Mouse (Mus musculus): ENCODE measurements at regions not wholly inside any gene's neighbourhood (a gene's known extent, or its start where the extent isn't known, plus 50 kb on each side); places are given as distances from the start of the nearest gene placed in this dataset.
A peak's percentile ranks its signal among the peaks of the same experiment; 100 is the strongest.

- 88% methylated on average over 8 of the region's 8 CpGs for WGBS
- Histone ChIP-seq H3K27me3 (replicated peaks; ENCODE audit: control insufficient read depth, insufficient read depth, low read length) (no peaks in the 10 kb centered on the region), H3K9ac (ENCODE audit: low read depth, low read length) (no peak overlapping the region), H3K9me3 (ENCODE audit: control insufficient read depth) (no peaks in the 10 kb centered on the region), H3K4me2 (replicated peaks; ENCODE audit: low read depth) (no peak overlapping the region), H3K4me3 (ENCODE audit: low read depth, low read length) (no peak overlapping the region), H3K27ac (ENCODE audit: low read depth, low read length) (no peak overlapping the region), H3K36me3 (ENCODE audit: control insufficient read depth, insufficient read depth) (no peaks in the 10 kb centered on the region), H3K4me1 (replicated peaks; ENCODE audit: control insufficient read depth, insufficient read depth, low read length) (no peaks in the 10 kb centered on the region)
- no peak for ATAC-seq
- no peak for TF ChIP-seq CTCF (IDR thresholded peaks at IDR 0.05; ENCODE audit: low read depth)
Measured at GRCm38 (mm10) chr9:85452196-85452857, 125.2 kb upstream of the Tent5a start.

GRCm38 (mm10) chr9:85451349-85451748 is 124.2 kb upstream of the Tent5a start:
- no peaks in the 10 kb centered on the region for H3K27me3 ChIP-seq (replicated peaks; ENCODE audit: control insufficient read depth, insufficient read depth, low read length)
- no peaks in the 10 kb centered on the region for H3K9me3 ChIP-seq (ENCODE audit: control insufficient read depth)
- no peak for ATAC-seq
- no peaks in the 10 kb centered on the region for H3K36me3 ChIP-seq (ENCODE audit: control insufficient read depth, insufficient read depth)
- 91% methylated on average over 5 of the region's 5 CpGs for WGBS
- TF ChIP-seq CTCF (IDR thresholded peaks at IDR 0.05; ENCODE audit: low read depth): no peak
- no peaks in the 10 kb centered on the region for H3K4me1 ChIP-seq (replicated peaks; ENCODE audit: control insufficient read depth, insufficient read depth, low read length)
- no peak overlapping the region for H3K27ac ChIP-seq (ENCODE audit: low read depth, low read length)
- no peak overlapping the region for H3K4me3 ChIP-seq (ENCODE audit: low read depth, low read length)
- H3K9ac ChIP-seq (ENCODE audit: low read depth, low read length): no peak overlapping the region
- H3K4me2 ChIP-seq (replicated peaks; ENCODE audit: low read depth): no peak overlapping the region

GRCm38 (mm10) chr9:85450877-85451276 is 123.7 kb upstream of the Tent5a start:
- Histone ChIP-seq H3K4me2 (replicated peaks; ENCODE audit: low read depth) (no peak overlapping the region), H3K36me3 (ENCODE audit: control insufficient read depth, insufficient read depth) (no peaks in the 10 kb centered on the region), H3K9ac (ENCODE audit: low read depth, low read length) (no peak overlapping the region), H3K9me3 (ENCODE audit: control insufficient read depth) (no peaks in the 10 kb centered on the region), H3K27ac (ENCODE audit: low read depth, low read length) (no peak overlapping the region), H3K4me1 (replicated peaks; ENCODE audit: control insufficient read depth, insufficient read depth, low read length) (no peaks in the 10 kb centered on the region), H3K27me3 (replicated peaks; ENCODE audit: control insufficient read depth, insufficient read depth, low read length) (no peaks in the 10 kb centered on the region), H3K4me3 (ENCODE audit: low read depth, low read length) (no peak overlapping the region)
- ATAC-seq: no peak
- TF ChIP-seq CTCF (IDR thresholded peaks at IDR 0.05; ENCODE audit: low read depth): no peak

- no peak for ATAC-seq
- H3K9me3 ChIP-seq (ENCODE audit: control insufficient read depth): no peaks in the 10 kb centered on the region
- H3K36me3 ChIP-seq (ENCODE audit: control insufficient read depth, insufficient read depth): no peaks in the 10 kb centered on the region
- no peak overlapping the region for H3K4me2 ChIP-seq (replicated peaks; ENCODE audit: low read depth)
- H3K27me3 ChIP-seq (replicated peaks; ENCODE audit: control insufficient read depth, insufficient read depth, low read length): no peaks in the 10 kb centered on the region
- H3K4me1 ChIP-seq (replicated peaks; ENCODE audit: control insufficient read depth, insufficient read depth, low read length): no peaks in the 10 kb centered on the region
- 80% methylated on average over 2 of the region's 2 CpGs for WGBS
- H3K4me3 ChIP-seq (ENCODE audit: low read depth, low read length): no peak overlapping the region
- TF ChIP-seq CTCF (IDR thresholded peaks at IDR 0.05; ENCODE audit: low read depth): no peak
- H3K27ac ChIP-seq (ENCODE audit: low read depth, low read length): no peak overlapping the region
- no peak overlapping the region for H3K9ac ChIP-seq (ENCODE audit: low read depth, low read length)
Measured at GRCm38 (mm10) chr9:85449493-85449892, 122.3 kb upstream of the Tent5a start.

GRCm38 (mm10) chr9:85442761-85443505 is 115.8 kb upstream of the Tent5a start:
- no peak overlapping the region for H3K9ac ChIP-seq (ENCODE audit: low read depth, low read length)
- no peak overlapping the region for H3K27ac ChIP-seq (ENCODE audit: low read depth, low read length)
- WGBS: 53% methylated on average over 4 of the region's 4 CpGs
- peaks cover 5% of the 10 kb centered on the region; the same call in 1 of the 2 replicates for H3K4me1 ChIP-seq (replicated peaks; ENCODE audit: control insufficient read depth, insufficient read depth, low read length)
- no peak overlapping the region for H3K4me2 ChIP-seq (replicated peaks; ENCODE audit: low read depth)
- no peaks in the 10 kb centered on the region for H3K9me3 ChIP-seq (ENCODE audit: control insufficient read depth)
- no peaks in the 10 kb centered on the region for H3K27me3 ChIP-seq (replicated peaks; ENCODE audit: control insufficient read depth, insufficient read depth, low read length)
- no peak for ATAC-seq
- H3K36me3 ChIP-seq (ENCODE audit: control insufficient read depth, insufficient read depth): no peaks in the 10 kb centered on the region
- no peak overlapping the region for H3K4me3 ChIP-seq (ENCODE audit: low read depth, low read length)
- no peak for TF ChIP-seq CTCF (IDR thresholded peaks at IDR 0.05; ENCODE audit: low read depth)

GRCm38 (mm10) chr9:85439664-85440063 is 112.5 kb upstream of the Tent5a start:
- H3K4me3 ChIP-seq (ENCODE audit: low read depth, low read length): no peak overlapping the region
- peak; percentile 89 for ATAC-seq
- no peak overlapping the region for H3K4me2 ChIP-seq (replicated peaks; ENCODE audit: low read depth)
- WGBS: 53% methylated on average over 1 of the region's 1 CpGs
- no peaks in the 10 kb centered on the region for H3K27me3 ChIP-seq (replicated peaks; ENCODE audit: control insufficient read depth, insufficient read depth, low read length)
- peak; percentile 63 for TF ChIP-seq CTCF (IDR thresholded peaks at IDR 0.05; ENCODE audit: low read depth)
- H3K4me1 ChIP-seq (replicated peaks; ENCODE audit: control insufficient read depth, insufficient read depth, low read length): peaks cover 5% of the 10 kb centered on the region; the same call in 1 of the 2 replicates
- H3K9me3 ChIP-seq (ENCODE audit: control insufficient read depth): no peaks in the 10 kb centered on the region
- no peak overlapping the region for H3K27ac ChIP-seq (ENCODE audit: low read depth, low read length)
- H3K9ac ChIP-seq (ENCODE audit: low read depth, low read length): no peak overlapping the region
- no peaks in the 10 kb centered on the region for H3K36me3 ChIP-seq (ENCODE audit: control insufficient read depth, insufficient read depth)

Measured in intestine, postnatal 0 days (tissue).